Mouse (Mus musculus) heart, embryonic 10.5 days (tissue): Measurements from ENCODE around the gene Fam131b. TPM values are rescaled to one million over a fixed set of nuclear protein-coding genes. Genes with fewer than 3 reads are reported as not detected.

Experiments
- DNase-seq: peaks from one replicate; pipeline ENCODE4 v3.0.0-alpha.2; 2017; ENCODE audit warnings: low spot score
- H3K27ac ChIP-seq: fragments of 300-500 bp; sonication (generic); 2 replicates; pipeline ENCODE4 v1.5.1; 2016; ENCODE audit warnings: mild to moderate bottlenecking
- H3K27me3 ChIP-seq: fragments of 300-500 bp; sonication (generic); 2 replicates; pipeline ENCODE4 v1.6.1; 2016; ENCODE audit warnings: mild to moderate bottlenecking; ENCODE audit not compliant: poor library complexity, insufficient read depth, severe bottlenecking
- H3K36me3 ChIP-seq: fragments of 300-500 bp; sonication (generic); 2 replicates; pipeline ENCODE4 v1.6.1; 2016; ENCODE audit warnings: mild to moderate bottlenecking, moderate library complexity
- H3K4me1 ChIP-seq: fragments of 300-500 bp; sonication (generic); 2 replicates; pipeline ENCODE4 v1.6.1; 2016; ENCODE audit warnings: mild to moderate bottlenecking
- H3K4me3 ChIP-seq: fragments of 300-500 bp; sonication (generic); 2 replicates; pipeline ENCODE4 v1.5.1; 2016; ENCODE audit warnings: mild to moderate bottlenecking, moderate library complexity
- H3K9me3 ChIP-seq: fragments of 300-500 bp; sonication (generic); 2 replicates; pipeline ENCODE4 v1.6.1; 2016; ENCODE audit warnings: mild to moderate bottlenecking, moderate library complexity
- WGBS: fragments of 180-500 bp; shearing (Covaris S2); methylation state at CpG from one replicate; pipeline ENCODE4 v1.1.7; 2016; 5-methylcytosine and 5-hydroxymethylcytosine counted together
- polyA plus RNA-seq: library from polyadenylated mRNA; unstranded; fragments of >200 nt; fragmentation: Nextera tagmentation; extraction: Ambion mirVana; gene quantifications from 2 replicates; pipeline ENCODE4 v1.2.1, GENCODE M21; 2016

The Fam131b gene
- polyA plus RNA-seq, 1 experiment from 2014 or later = 0.30 TPM

DNA sequence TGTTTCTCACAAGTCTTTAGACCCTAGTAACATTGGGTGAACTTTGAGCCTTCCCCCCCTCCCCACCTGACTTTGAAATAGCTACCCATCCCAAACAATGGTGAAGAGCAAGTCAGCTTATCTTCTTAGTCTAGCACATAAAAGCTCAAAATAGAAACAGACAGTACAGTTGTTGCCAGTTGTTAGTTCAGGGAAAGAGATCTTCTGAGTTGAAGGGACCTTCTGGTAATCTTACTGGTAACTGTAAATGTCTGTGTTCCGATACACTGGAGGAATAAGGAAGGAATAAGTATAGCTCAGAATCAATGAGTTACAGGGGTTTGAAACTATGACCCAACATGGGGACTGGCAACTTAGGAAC is 28.0 kb upstream of the Fam131b start:
- peak overlapping the region; percentile 97; the same call in 1 of the 2 replicates for H3K4me3 ChIP-seq
- H3K27ac ChIP-seq = 0 out of 2 replicates have a peak overlapping the region, but pooled peaks have one; percentile 96
- no peaks in the 10 kb centered on the region for H3K27me3 ChIP-seq
- peaks cover 63% of the 10 kb centered on the region for H3K36me3 ChIP-seq
- H3K4me1 ChIP-seq = peaks cover 69% of the 10 kb centered on the region
- no peak for DNase-seq
- 84% methylated on average over 1 of the region's 1 CpGs for WGBS
- H3K9me3 ChIP-seq = no peaks in the 10 kb centered on the region

DNA sequence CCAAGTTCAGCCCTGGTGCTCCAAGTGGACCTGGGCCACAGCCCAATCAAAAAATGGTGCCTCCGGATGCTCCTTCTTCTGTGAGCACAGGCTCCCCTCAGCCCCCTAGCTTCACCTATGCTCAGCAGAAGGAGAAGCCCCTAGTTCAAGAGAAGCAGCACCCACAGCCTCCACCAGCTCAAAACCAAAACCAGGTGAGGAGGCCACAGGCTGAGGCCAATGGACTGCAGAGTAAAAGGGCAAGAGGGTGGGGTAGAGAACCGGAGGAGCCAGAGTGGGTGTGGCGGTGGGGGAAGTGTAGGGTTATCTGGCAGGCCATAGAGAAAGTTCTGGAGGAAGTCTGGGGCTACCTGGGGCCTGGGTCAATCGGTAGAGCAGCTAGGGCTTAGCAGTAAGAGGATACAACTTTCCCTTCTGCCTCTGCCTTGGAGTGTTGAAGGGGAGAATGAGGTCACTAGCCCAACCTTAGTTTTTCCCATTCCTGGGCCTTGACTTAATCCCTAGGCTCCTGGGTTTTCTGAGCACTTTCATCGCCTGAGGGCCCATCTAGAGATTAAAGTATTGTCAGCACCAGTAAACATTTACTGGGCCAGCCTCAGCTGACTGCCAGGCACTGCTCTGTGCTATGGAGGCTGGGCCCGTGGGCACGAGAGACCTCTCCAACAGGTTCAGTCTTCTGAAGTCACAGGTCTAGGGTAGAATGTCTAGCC is 27.5 kb upstream of the Fam131b start:
- Histone ChIP-seq H3K36me3 (peaks cover 57% of the 10 kb centered on the region), H3K9me3 (no peaks in the 10 kb centered on the region), H3K4me1 (peaks cover 64% of the 10 kb centered on the region), H3K4me3 (peak overlapping the region; percentile 97), H3K27me3 (no peaks in the 10 kb centered on the region), H3K27ac (peak overlapping the region; percentile 96; the same call in 1 of the 2 replicates)
- DNase-seq = no peak
- 48% methylated on average over 7 of the region's 7 CpGs for WGBS

DNA sequence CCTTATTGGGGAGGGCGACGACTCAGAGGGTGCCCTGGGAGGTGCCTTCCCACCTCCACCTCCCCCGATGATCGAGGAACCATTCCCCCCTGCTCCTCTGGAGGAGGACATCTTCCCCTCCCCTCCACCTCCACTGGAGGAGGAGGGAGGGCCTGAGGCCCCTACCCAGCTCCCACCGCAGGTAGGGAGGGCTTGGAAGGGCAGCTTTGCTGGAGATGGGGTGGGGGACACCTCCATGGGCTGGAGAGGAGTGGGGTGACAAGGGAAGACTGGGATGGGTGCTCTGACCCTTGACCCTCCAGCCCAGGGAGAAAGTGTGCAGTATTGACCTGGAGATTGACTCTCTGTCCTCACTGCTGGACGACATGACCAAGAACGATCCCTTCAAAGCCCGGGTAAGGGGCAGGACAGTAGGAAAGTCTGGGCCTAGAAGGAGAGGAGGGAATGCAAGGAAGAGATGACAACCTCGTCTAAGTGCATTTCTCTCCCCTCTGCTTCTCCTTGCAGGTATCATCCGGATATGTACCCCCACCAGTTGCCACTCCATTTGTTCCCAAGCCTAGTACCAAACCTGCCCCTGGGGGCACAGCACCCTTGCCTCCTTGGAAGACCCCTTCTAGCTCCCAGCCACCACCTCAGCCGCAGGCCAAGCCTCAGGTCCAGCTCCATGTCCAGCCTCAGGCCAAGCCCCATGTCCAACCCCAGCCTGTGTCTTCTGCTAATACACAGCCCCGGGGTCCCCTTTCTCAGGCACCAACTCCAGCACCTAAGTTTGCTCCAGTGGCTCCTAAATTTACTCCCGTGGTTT is 26.7 kb upstream of the Fam131b start:
- H3K4me3 ChIP-seq = peak overlapping the region; percentile 97
- no peak for DNase-seq
- 35% methylated on average over 13 of the region's 13 CpGs for WGBS
- peak overlapping the region; percentile 96 for H3K27ac ChIP-seq
- peaks cover 50% of the 10 kb centered on the region for H3K36me3 ChIP-seq
- no peaks in the 10 kb centered on the region for H3K27me3 ChIP-seq
- no peaks in the 10 kb centered on the region for H3K9me3 ChIP-seq
- peaks cover 56% of the 10 kb centered on the region for H3K4me1 ChIP-seq

DNA sequence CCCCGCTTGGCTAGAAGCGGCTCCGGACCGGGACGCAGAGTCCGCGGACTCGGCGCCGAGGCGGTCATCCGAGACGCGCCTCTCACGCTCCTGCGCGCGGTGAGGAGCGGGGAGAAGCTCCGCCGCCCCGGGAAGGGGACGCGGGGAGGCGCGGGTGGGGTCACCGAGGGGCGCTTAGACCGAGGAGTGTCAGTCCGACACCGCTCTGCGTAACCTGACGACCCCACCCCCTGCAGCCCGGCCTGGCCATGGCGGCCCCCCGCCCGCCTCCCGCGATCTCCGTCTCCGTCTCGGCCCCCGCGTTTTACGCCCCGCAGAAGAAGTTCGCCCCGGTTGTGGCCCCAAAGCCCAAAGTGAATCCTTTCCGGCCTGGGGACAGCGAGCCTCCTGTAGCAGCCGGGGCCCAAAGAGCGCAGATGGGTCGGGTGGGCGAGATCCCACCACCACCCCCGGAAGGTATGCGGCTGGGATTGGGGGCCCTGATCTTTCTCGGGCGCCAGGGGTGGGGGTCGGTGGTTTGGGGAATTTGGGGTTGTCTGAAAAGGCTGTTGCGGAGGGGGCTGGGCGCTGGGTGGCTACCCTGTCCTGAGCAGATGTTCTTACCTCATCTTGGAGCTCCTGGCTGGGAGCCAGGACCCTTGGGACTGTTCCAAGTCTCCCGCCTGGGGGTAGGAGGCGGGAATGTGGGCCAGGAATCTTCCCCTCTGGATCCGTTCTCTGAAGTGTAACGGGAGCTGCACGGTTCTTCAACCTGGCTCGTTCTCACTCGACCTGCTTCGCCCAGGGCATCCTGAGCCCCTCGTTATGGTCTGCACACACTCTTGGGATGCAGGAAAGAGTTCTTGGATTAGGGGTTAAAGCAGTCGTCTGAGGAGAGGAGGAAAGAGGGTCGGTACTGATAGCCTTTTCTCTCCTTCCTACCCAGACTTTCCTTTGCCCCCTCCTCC is 25.9 kb upstream of the Fam131b start:
- peak overlapping the region; percentile 96 for H3K27ac ChIP-seq
- H3K36me3 ChIP-seq = peaks cover 41% of the 10 kb centered on the region
- H3K4me3 ChIP-seq = peak overlapping the region; percentile 97
- no peaks in the 10 kb centered on the region for H3K27me3 ChIP-seq
- peaks cover 51% of the 10 kb centered on the region for H3K4me1 ChIP-seq
- DNase-seq = no peak
- under 1% methylated on average over 68 of the region's 72 CpGs for WGBS
- no peaks in the 10 kb centered on the region for H3K9me3 ChIP-seq

DNA sequence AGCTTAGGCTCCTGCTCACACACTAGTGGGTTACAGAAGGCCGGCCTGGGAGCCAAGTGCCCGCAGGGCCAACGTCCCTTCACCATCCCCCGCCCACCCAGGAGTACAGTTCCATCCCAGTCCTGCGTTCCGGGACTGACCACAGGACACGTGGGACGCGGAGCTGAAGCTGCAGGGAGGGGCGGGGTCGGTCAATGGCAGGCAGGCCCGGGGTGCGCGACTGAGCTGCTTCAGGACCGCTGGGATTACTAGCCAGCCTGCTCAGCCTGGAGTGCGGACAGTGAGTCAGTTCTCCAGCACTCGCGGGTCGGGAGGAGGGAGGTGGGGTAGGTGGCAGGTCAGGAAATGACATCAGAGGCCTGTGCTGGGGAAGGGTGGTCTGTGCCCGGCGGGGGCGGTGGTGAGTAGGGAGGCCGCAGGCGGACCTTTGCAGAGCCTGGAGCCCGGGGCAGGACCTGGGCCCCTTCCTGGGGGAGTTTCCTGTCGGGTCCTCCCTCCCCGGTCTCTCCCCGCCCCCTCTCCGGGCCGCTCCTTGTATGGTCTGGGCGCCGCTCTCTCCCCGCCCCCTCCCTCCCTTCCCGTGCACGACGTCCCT is 25.1 kb upstream of the Fam131b start, which contains the start of gene Zyx:
Zyx (plus strand) TSS at position 205 of the 595 bp plus-strand sequence.
- Histone ChIP-seq H3K4me3 (peak within 1 kb of the TSS; percentile 97), H3K36me3 (peaks cover 33% of the 10 kb centered on the region), H3K27me3 (no peaks in the 10 kb centered on the region), H3K27ac (peak within 1 kb of the TSS; percentile 96), H3K9me3 (no peaks in the 10 kb centered on the region), H3K4me1 (peaks cover 45% of the 10 kb centered on the region)
- 0% methylated on average over 29 of the region's 36 CpGs for WGBS
- peak; percentile 98 for DNase-seq

DNA sequence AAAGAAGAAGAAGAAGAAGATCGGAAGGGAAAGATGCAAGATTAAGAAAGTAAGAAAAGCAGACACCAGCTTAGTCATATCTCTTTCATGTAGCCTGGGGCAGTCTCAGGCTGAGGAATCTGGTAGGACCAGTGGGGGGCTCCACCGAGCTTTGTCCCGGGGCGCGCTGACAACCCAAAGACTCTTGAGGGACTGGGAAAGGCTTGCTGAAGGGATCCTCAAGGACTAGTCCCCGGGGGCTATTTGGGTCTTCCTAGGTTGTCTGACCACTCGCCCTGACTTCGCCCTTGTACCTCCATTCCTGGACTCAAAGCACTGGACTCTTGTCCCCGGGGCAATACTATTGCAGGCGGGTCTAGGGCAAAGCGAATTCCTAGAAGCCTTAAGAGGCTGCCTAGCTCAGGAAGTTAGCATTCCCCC is 24.6 kb upstream of the Fam131b start:
- H3K4me1 ChIP-seq = peaks cover 40% of the 10 kb centered on the region
- peak overlapping the region; percentile 97 for H3K4me3 ChIP-seq
- WGBS = 2% methylated on average over 11 of the region's 11 CpGs
- H3K27me3 ChIP-seq = no peaks in the 10 kb centered on the region
- H3K36me3 ChIP-seq = peaks cover 31% of the 10 kb centered on the region
- no peaks in the 10 kb centered on the region for H3K9me3 ChIP-seq
- DNase-seq = peak; percentile 92
- peak overlapping the region; percentile 96 for H3K27ac ChIP-seq

DNA sequence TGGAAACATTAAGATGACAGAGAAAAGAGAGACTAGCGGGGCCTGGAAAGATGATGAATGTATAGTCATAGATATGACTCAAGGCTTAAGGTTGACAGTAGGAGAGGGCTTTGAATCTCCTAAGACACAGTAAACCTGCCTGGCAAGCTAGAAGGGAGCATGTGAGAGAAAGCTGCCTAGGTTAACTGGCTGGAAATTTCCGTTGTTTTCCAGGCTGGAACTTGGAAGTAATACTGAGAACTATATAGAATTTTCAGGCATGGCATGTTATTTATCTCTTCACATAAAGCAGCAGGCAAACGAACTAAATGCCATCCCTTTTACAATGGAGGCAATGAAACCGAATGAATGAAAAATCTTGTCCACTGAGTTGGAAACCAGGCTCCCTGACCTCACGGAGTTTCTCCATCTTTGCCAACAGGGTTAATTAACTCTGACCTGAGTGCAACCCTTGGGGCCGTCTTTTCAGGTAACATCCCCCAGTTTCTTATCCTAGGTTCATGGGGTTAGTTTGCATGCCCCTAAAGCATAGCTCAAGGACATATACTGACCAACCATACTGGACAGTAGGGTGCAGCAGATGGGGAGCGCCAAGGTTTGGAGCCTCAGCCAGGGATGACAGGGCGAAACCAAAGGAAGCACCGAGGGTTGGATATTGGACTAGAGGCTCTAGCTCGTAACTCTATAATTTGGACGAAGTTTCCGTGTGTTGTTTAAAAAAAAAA is 24.0 kb upstream of the Fam131b start:
- Histone ChIP-seq H3K4me1 (peaks cover 35% of the 10 kb centered on the region), H3K36me3 (peaks cover 25% of the 10 kb centered on the region), H3K27ac (peak overlapping the region; percentile 96; the same call in 1 of the 2 replicates), H3K4me3 (peak overlapping the region; percentile 97), H3K9me3 (no peaks in the 10 kb centered on the region), H3K27me3 (no peaks in the 10 kb centered on the region)
- 37% methylated on average over 12 of the region's 12 CpGs for WGBS
- DNase-seq = no peak

DNA sequence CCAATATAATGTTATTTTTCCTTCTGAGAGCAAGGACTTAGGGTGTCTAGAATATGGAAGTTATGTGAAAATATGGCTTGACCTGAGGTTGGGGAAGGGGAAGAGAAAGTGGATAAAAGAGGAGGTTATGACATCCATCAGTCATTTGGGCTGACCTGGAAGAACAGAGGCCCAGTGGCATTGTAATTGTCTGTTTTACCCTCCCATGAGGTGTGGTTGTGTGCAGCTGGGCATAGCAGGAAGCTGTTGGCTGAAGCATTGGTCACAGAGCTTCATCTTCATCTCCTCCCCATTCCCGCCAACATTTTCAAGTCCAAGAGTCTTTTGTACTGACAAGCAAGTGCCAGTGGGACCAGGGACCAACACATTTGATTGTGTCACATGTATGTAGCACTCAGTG is 19.8 kb upstream of the Fam131b start:
- 78% methylated on average over 1 of the region's 1 CpGs for WGBS
- Histone ChIP-seq H3K9me3 (no peaks in the 10 kb centered on the region), H3K27me3 (no peaks in the 10 kb centered on the region), H3K36me3 (no peaks in the 10 kb centered on the region), H3K4me1 (peaks cover 6% of the 10 kb centered on the region), H3K27ac (no peak overlapping the region), H3K4me3 (no peak overlapping the region)
- DNase-seq = no peak

DNA sequence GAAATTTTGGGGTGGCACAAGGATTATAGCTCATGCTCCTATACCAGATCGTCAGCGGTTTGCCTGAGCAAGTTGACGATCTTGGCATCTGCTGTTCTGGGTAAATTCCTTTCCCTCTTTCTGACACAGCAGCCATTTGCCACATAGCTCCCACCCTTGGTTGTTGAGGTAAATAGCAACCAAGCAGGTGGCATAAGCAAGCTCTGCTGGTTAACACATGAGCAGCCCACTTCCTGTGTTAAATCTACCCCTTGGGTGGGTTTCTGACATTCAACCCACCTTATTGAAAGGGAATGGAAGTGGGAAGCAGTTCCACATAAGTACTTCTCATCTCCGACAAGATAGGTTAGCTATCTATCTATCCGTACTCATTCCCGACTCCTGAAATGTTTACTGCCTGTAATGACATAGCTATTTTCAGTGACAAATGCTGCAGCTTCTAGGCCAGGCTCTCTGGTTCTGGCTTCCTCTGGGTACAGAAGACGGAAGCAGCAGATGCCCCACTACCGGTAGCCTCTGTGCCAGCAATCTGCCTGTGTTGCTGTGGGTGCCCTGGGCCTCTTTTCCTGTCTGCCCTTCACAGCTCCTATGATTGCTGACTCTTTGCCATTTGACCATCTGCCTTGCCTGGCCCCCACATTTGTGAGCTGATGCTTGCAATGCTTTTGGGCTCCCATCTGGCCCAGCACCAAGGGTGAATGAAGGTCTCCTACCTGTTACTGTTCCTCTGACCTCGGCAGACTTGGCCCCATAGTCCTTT is 19.1 kb upstream of the Fam131b start:
- H3K36me3 ChIP-seq = no peaks in the 10 kb centered on the region
- no peak overlapping the region for H3K4me3 ChIP-seq
- no peaks in the 10 kb centered on the region for H3K9me3 ChIP-seq
- DNase-seq = no peak
- 75% methylated on average over 9 of the region's 9 CpGs for WGBS
- no peaks in the 10 kb centered on the region for H3K27me3 ChIP-seq
- peaks cover 2% of the 10 kb centered on the region for H3K4me1 ChIP-seq
- H3K27ac ChIP-seq = no peak overlapping the region

DNA sequence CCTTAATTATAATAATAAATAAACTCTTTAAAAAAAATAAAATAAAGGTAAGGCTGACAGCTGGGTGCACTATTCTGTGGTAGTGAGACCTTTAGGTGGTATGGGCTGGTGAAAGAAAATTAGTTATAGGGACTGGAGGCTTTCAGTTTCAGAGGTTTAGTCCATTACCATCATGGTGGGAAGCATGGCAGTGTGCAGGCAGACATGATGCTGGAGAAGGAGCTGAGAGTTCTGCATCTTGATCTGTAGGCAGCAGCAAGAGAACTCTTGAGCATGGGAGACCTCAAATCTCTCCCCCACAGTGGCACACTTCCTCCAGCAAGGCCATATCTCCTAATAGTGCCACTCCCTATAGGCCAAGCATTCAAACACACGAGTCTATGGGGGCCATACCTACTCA is 17.7 kb upstream of the Fam131b start:
- Histone ChIP-seq H3K36me3 (no peaks in the 10 kb centered on the region), H3K9me3 (no peaks in the 10 kb centered on the region), H3K27ac (no peak overlapping the region), H3K27me3 (no peaks in the 10 kb centered on the region), H3K4me3 (no peak overlapping the region), H3K4me1 (no peaks in the 10 kb centered on the region)
- DNase-seq = no peak
- 70% methylated on average over 1 of the region's 1 CpGs for WGBS

DNA sequence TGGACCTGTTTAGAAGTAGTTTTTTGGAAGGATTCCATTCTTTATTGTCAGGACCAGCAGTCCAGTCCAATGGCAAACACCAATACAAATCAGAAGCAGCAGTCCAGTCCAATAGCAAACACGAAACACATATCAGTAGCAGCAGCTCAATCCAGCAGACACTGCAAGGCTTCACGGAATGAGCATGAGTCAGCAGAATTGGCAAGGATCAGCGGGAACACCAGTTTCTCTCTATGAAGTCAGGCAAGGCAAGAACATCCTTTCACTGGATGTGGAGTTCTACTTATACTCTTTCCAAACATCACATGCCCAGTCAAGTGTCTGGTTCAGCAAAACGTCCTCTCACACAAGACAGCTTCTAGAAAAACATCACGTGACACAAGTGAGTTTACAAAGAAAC is 15.5 kb upstream of the Fam131b start:
- WGBS = 73% methylated on average over 5 of the region's 5 CpGs
- Histone ChIP-seq H3K4me1 (no peaks in the 10 kb centered on the region), H3K9me3 (no peaks in the 10 kb centered on the region), H3K36me3 (no peaks in the 10 kb centered on the region), H3K27ac (no peak overlapping the region), H3K27me3 (no peaks in the 10 kb centered on the region), H3K4me3 (no peak overlapping the region)
- no peak for DNase-seq
